Mouse (Mus musculus) kidney, adult 2 months (tissue): ENCODE measurements around the gene Arf6.

Experiments
- CTCF ChIP-seq: fragments of 200-500 bp; conservative IDR thresholded peaks from 2 replicates; pipeline ENCODE4 v1.5.1; 2011; ENCODE audit warnings: low read depth, mild to moderate bottlenecking, control low read depth, low read length, moderate library complexity, mixed read lengths; ENCODE audit not compliant: insufficient read depth, insufficient read length
- POLR2A ChIP-seq: fragments of 200-500 bp; IDR thresholded peaks from one replicate; pipeline ENCODE4 v1.6.1; 2011; ENCODE audit warnings: low read depth, low read length, control low read depth

DNA sequence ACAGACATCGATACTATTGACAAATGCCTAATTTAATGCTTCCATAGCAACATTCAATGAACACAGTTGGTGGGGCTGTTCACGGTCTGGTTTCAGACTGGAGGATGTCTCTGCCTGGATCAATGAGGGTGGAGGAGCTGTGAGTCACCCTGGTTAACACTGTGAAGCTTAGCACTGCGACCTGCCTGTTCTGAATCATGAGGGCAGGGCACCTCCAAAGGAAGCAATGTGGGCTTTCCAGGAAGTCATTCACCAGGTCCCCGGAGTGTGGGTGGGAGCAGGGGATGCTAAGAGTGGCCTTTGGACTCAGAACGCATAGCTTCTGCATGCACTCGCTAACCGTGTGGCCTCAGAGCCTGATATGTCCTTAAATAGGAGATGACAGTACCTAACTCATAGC lies 44.8 kb downstream of the Arf6 start:
- TF ChIP-seq POLR2A (no peak), CTCF (no peak)
